Mouse (Mus musculus) heart, adult 2 months (tissue): ENCODE data around the gene Polr3h.

Experiments
- CTCF ChIP-seq: fragments of 200-600 bp; IDR thresholded peaks from 2 replicates; pipeline ENCODE4 v1.8.1; 2022; ENCODE audit warnings: antibody characterized with exemption, mild to moderate bottlenecking, moderate library complexity
- EP300 ChIP-seq: fragments of 200-500 bp; IDR thresholded peaks from 2 replicates; pipeline ENCODE4 v1.6.1; 2011; ENCODE audit warnings: low read depth, low read length, control low read depth; ENCODE audit not compliant: insufficient read depth
- POLR2A ChIP-seq: fragments of 200-500 bp; IDR thresholded peaks from 2 replicates; pipeline ENCODE4 v1.6.1; 2011; ENCODE audit warnings: mild to moderate bottlenecking, low read depth, low read length, control low read depth; ENCODE audit not compliant: insufficient read depth

DNA sequence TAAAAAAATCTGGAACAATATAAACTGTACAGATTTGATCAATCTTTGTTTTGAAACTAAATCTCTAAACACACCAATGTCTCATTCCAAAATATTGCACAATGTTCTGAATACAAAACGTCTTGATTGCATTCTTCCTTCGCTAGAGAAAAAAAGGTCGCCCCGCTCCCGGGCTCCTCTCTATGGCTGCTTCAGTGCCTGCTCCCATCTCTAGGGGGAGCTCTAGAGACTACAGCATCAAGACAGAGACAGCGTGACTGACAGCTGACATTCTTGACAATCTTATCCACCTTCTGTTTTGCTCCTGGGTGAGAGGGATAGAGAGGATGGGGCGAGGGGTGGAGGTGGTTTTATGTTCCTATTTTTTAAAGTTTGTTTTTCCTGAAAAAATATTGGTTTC, 77.7 kb downstream of the Polr3h start:
- TF ChIP-seq POLR2A (no peak), CTCF (no peak; the same call in 1 of the 2 replicates), EP300 (no peak)
